Mouse (Mus musculus) left cerebral cortex, postnatal 4 days (tissue): ENCODE results near the gene Krtap3-1. TPM values are rescaled to one million over a fixed set of nuclear protein-coding genes. Genes with fewer than 3 reads are reported as not detected.

Source experiments
- DNase-seq: peaks from one replicate; pipeline ENCODE4 v3.0.0-alpha.2; 2022
- intact Hi-C: fragments of 180-260 bp; cut with DNase I; formaldehyde crosslinking; loops from one replicate; pipeline ENCODE4 v1.15.1; 2025
- total RNA-seq, 2 experiments: library from RNA; stranded (reverse); gene quantifications; 2 replicates each; pipeline ENCODE4 v1.2.3; 2021

Krtap3-1 gene
- total RNA-seq, 2 experiments from 2014 or later: not detected

DNA sequence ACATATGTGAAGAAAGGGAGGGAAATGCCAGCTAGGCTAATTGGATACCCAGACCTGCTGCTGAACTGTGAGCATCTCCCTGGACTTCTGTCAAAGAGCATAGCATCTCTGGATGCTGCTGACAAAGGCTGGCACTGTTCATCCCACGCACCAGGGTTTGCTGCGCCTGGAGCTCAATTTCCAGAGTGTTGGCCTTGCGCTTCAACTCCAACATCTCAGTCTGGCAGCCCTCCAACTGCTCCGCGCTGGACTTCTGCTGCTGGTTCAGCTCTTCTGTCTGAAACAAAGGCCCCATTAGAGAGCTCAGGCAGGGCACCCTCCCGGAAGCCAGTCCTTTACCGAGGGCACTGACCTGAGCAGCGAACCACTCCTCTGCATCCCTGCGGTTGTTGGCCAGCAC lies 26.7 kb downstream of the Krtap3-1 start:
- peak; percentile 90 for DNase-seq
- intact Hi-C loops: no loop called here

- intact Hi-C loops: no loop called here
- no peak for DNase-seq
Observed at GRCm38 (mm10) chr11:99521288-99521860, 45.1 kb downstream of the Krtap3-1 start, which contains the start of gene Krt39. Gene Krt39 (minus strand): TSS chr11:99521338.

Other genes with a start within 250 kb of the Krtap3-1 start
- not detected for gene Krt25, start 243.7 kb downstream of the Krtap3-1 start, total RNA-seq
- not detected for gene Krt26, start 228.7 kb downstream of the Krtap3-1 start, total RNA-seq
- not detected for gene Krt27, start 215.5 kb downstream of the Krtap3-1 start, total RNA-seq
- gene Krt28, start 191.7 kb downstream of the Krtap3-1 start, total RNA-seq: not detected
- 10 to 100 TPM in 1 of 2 experiments, 1 to 10 TPM in 1; 9.5 to 12.3 TPM for gene Krt10, start 177.3 kb downstream of the Krtap3-1 start, total RNA-seq
- gene Krt12, start 144.4 kb downstream of the Krtap3-1 start, total RNA-seq: 1 to 10 TPM; 1.2 to 1.7 TPM
- not detected for gene Krt20, start 128.5 kb downstream of the Krtap3-1 start, total RNA-seq
- gene Krt23, start 73.5 kb downstream of the Krtap3-1 start, total RNA-seq: not detected
- gene Krt39, start 45.3 kb downstream of the Krtap3-1 start, total RNA-seq: not detected
- gene Krt40, start 23.5 kb downstream of the Krtap3-1 start, total RNA-seq: not detected
- not detected for gene Krtap3-3, start 15.8 kb downstream of the Krtap3-1 start, total RNA-seq
- gene Krtap3-2, start 9.8 kb downstream of the Krtap3-1 start, total RNA-seq: not detected
- gene Gm11939, start 7.2 kb downstream of the Krtap3-1 start, total RNA-seq: not detected
- gene Krtap1-5, start 14.4 kb upstream of the Krtap3-1 start, total RNA-seq: not detected
- not detected for gene Krtap1-4, start 17.0 kb upstream of the Krtap3-1 start, total RNA-seq
- not detected for gene Krtap1-3, start 24.7 kb upstream of the Krtap3-1 start, total RNA-seq
- not detected for gene Krtap9-3, start 31.5 kb upstream of the Krtap3-1 start, total RNA-seq
- not detected for gene Gm11938, start 36.7 kb upstream of the Krtap3-1 start, total RNA-seq
- gene Gm11937, start 43.6 kb upstream of the Krtap3-1 start, total RNA-seq: not detected
- gene Krtap2-4, start 48.2 kb upstream of the Krtap3-1 start, total RNA-seq: not detected
- not detected for gene Gm11562, start 53.8 kb upstream of the Krtap3-1 start, total RNA-seq
- gene Krtap4-1, start 61.6 kb upstream of the Krtap3-1 start, total RNA-seq: not detected
- gene Krtap4-2, start 68.5 kb upstream of the Krtap3-1 start, total RNA-seq: not detected
- gene Krtap4-7, start 77.5 kb upstream of the Krtap3-1 start, total RNA-seq: not detected
- gene Gm11555, start 83.6 kb upstream of the Krtap3-1 start, total RNA-seq: not detected
- gene Gm11563, start 92.3 kb upstream of the Krtap3-1 start, total RNA-seq: not detected
- not detected for gene Krtap4-6, start 99.3 kb upstream of the Krtap3-1 start, total RNA-seq
- gene Gm14190, start 124.1 kb upstream of the Krtap3-1 start, total RNA-seq: not detected
- not detected for gene Gm14180, start 167.7 kb upstream of the Krtap3-1 start, total RNA-seq
- gene Gm11595, start 206.3 kb upstream of the Krtap3-1 start, total RNA-seq: not detected
- not detected for gene Krtap4-8, start 214.1 kb upstream of the Krtap3-1 start, total RNA-seq
- not detected for gene Krtap4-9, start 218.6 kb upstream of the Krtap3-1 start, total RNA-seq
- gene Gm11596, start 226.8 kb upstream of the Krtap3-1 start, total RNA-seq: not detected
- gene Gm11569, start 232.3 kb upstream of the Krtap3-1 start, total RNA-seq: not detected
- gene Gm11554, start 237.8 kb upstream of the Krtap3-1 start, total RNA-seq: not detected
- gene Krtap4-13, start 243.3 kb upstream of the Krtap3-1 start, total RNA-seq: not detected
- gene Gm11564, start 249.0 kb upstream of the Krtap3-1 start, total RNA-seq: not detected